Comparison of ENCODE assay signal across 16 mouse cellular contexts in the genomic region with DNA sequence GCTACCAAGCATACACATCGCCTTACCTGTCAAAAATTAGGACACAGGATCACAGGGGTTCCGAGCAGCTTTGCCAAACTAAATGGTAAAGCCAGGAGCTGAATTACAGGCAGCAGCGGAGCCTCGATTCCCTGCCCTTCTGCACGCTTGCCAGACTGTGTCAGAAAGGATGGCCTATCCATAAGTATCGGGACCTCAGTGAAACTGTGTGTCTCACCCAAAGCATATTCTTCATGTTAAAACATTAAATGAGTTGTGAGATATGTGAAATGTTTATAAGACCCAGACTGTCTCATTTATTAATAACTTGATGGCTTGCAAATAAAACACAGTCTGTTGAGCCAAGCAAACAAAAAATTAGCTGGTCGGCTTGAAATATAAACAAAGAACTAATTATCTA.
"Had no signal": no experiment of that assay in that cellular context is flagged by ENCODE, and none has a peak within 500 bp of the region (broad histone marks: within the 10 kb centered on the region; RNA-seq: fewer than 3 reads in every experiment).

No protein-coding gene starts in this region.

- H3K27me3 ChIP-seq: liver, embryonic 13.5 days; liver, embryonic 15.5 days; megakaryocyte, embryonic 14.5 days; midbrain, embryonic 13.5 days; midbrain, embryonic 15.5 days; neural tube, embryonic 12.5 days; stomach, embryonic 15.5 days had no signal

- H3K9ac ChIP-seq: liver, embryonic 13.5 days; liver, embryonic 15.5 days; liver, postnatal 0 days; midbrain, embryonic 13.5 days; midbrain, embryonic 15.5 days; neural tube, embryonic 12.5 days; stomach, embryonic 15.5 days had no signal

- H3K4me2 ChIP-seq: liver, embryonic 11.5 days; liver, embryonic 13.5 days; liver, embryonic 15.5 days; midbrain, embryonic 11.5 days; midbrain, embryonic 13.5 days; midbrain, embryonic 15.5 days; neural tube, embryonic 12.5 days; stomach, embryonic 15.5 days had no signal

- ATAC-seq: liver, postnatal 0 days; midbrain, embryonic 13.5 days; midbrain, embryonic 15.5 days had no signal

- DNase-seq: liver, embryonic 13.5 days; liver, postnatal 0 days; right cerebral cortex, postnatal 14 days; thymus, adult 2 months; thymus, postnatal 25 days; thymus, postnatal 4 days had no signal

- H3K9me3 ChIP-seq: liver, embryonic 13.5 days; liver, embryonic 15.5 days; midbrain, embryonic 13.5 days; midbrain, embryonic 15.5 days; neural tube, embryonic 12.5 days; stomach, embryonic 15.5 days had no signal

- H3K4me3 ChIP-seq: liver, embryonic 13.5 days; liver, embryonic 15.5 days; megakaryocyte, embryonic 14.5 days; midbrain, embryonic 13.5 days; midbrain, embryonic 15.5 days; neural tube, embryonic 12.5 days; stomach, embryonic 15.5 days had no signal

- H3K4me1 ChIP-seq: liver, embryonic 13.5 days; liver, embryonic 15.5 days; megakaryocyte, embryonic 14.5 days; midbrain, embryonic 15.5 days; neural tube, embryonic 12.5 days; stomach, embryonic 15.5 days had no signal

- H3K27ac ChIP-seq: liver, embryonic 13.5 days; liver, embryonic 15.5 days; macrophage; midbrain, embryonic 13.5 days; midbrain, embryonic 15.5 days; neural tube, embryonic 12.5 days; stomach, embryonic 15.5 days; stomach, postnatal 0 days had no signal

- H3K36me3 ChIP-seq: liver, embryonic 13.5 days; liver, embryonic 15.5 days; midbrain, embryonic 13.5 days; midbrain, embryonic 15.5 days; neural tube, embryonic 12.5 days; stomach, embryonic 15.5 days had no signal
